Mouse (Mus musculus) myocyte (in vitro differentiated cells): Measurements from ENCODE around the gene Efna2. TPM values are rescaled to one million over a fixed set of nuclear protein-coding genes. Genes with fewer than 3 reads are reported as not detected.
A peak's percentile ranks its signal among the peaks of the same experiment; 100 is the strongest.
"Not testable (repeated sequence)": the region's sequence is repeated elsewhere in the genome, so short reads cannot be mapped to it uniquely, and the experiment has no call there.

Experiments used
- H3K27me3 ChIP-seq: one replicate; pipeline ENCODE4 v1.6.1; 2011; ENCODE audit not compliant: control insufficient read depth, insufficient read depth, insufficient read length
- H3K36me3 ChIP-seq: one replicate; pipeline ENCODE4 v1.6.1; 2011; ENCODE audit not compliant: control insufficient read depth, insufficient read depth
- H3K4me2 ChIP-seq: one replicate; pipeline ENCODE4 v1.6.1; 2011; ENCODE audit warnings: low read depth, control low read depth
- H3K4me3 ChIP-seq: one replicate; pipeline ENCODE4 v1.5.1; 2011; ENCODE audit warnings: mild to moderate bottlenecking, control low read depth, moderate library complexity
- H3K79me2 ChIP-seq: one replicate; pipeline ENCODE4 v1.6.1; 2011; ENCODE audit not compliant: control insufficient read depth, insufficient read depth
- H3ac ChIP-seq: one replicate; pipeline ENCODE4 v1.6.1; 2011; ENCODE audit not compliant: control insufficient read depth, insufficient read length
- CEBPB ChIP-seq: IDR thresholded peaks from 2 replicates; pipeline ENCODE4 v1.6.1; 2011; ENCODE audit warnings: mild to moderate bottlenecking, moderate library complexity; ENCODE audit not compliant: poor library complexity, insufficient read depth, severe bottlenecking
- E2F4 ChIP-seq: IDR thresholded peaks from one replicate; pipeline ENCODE4 v1.6.1; 2011; ENCODE audit warnings: mild to moderate bottlenecking, control low read depth, moderate library complexity; ENCODE audit not compliant: insufficient read depth
- MAX ChIP-seq: IDR thresholded peaks from one replicate; pipeline ENCODE4 v1.6.1; 2011; ENCODE audit warnings: low read depth, mild to moderate bottlenecking, control low read depth
- MYOD1 ChIP-seq, 3 experiments: IDR thresholded peaks; one replicate each; pipeline ENCODE4 v1.6.1; 2011; ENCODE audit warnings: control low read depth in 2 of 3, low read depth in 2 of 3, mild to moderate bottlenecking in 2 of 3, moderate library complexity in 1 of 3; ENCODE audit not compliant: insufficient read length in 2 of 3, control insufficient read depth in 1 of 3
- MYOG ChIP-seq, 3 experiments: IDR thresholded peaks; one replicate each; pipeline ENCODE4 v1.6.1; 2011; ENCODE audit warnings: control low read depth in 2 of 3, low read depth in 2 of 3, mild to moderate bottlenecking in 2 of 3; ENCODE audit not compliant: insufficient read length in 2 of 3, control insufficient read depth in 1 of 3, insufficient read depth in 1 of 3
- POLR2A ChIP-seq: IDR thresholded peaks from one replicate; pipeline ENCODE4 v1.6.1; 2011; ENCODE audit warnings: low read depth, mild to moderate bottlenecking, control low read depth, moderate library complexity; ENCODE audit not compliant: insufficient read length
- POLR2AphosphoS2 ChIP-seq: IDR thresholded peaks from one replicate; pipeline ENCODE4 v1.6.1; 2011; ENCODE audit warnings: low read depth, control low read depth; ENCODE audit not compliant: insufficient read length
- REST ChIP-seq: IDR thresholded peaks from one replicate; pipeline ENCODE4 v1.6.1; 2011; ENCODE audit warnings: mild to moderate bottlenecking, control low read depth, moderate library complexity; ENCODE audit not compliant: insufficient read depth, insufficient read length
- SRF ChIP-seq: IDR thresholded peaks from one replicate; pipeline ENCODE4 v1.6.1; 2011; ENCODE audit warnings: low read depth; ENCODE audit not compliant: control insufficient read depth, insufficient read length
- TCF12 ChIP-seq: IDR thresholded peaks from one replicate; pipeline ENCODE4 v1.6.1; 2011; ENCODE audit warnings: mild to moderate bottlenecking, control low read depth; ENCODE audit not compliant: poor library complexity, insufficient read depth, severe bottlenecking
- TCF3 ChIP-seq: IDR thresholded peaks from one replicate; pipeline ENCODE4 v1.6.1; 2011; ENCODE audit warnings: low read depth, control low read depth; ENCODE audit not compliant: insufficient read length
- USF1 ChIP-seq: IDR thresholded peaks from one replicate; pipeline ENCODE4 v1.6.1; 2011; ENCODE audit warnings: low read depth, mild to moderate bottlenecking, control low read depth, moderate library complexity
- polyA plus RNA-seq: library from polyadenylated mRNA; unstranded; fragments of >200 nt; fragmentation: generic; extraction: Trizol; gene quantifications from one replicate; pipeline ENCODE4 v1.2.1, GENCODE M21; 2012; ENCODE audit warnings: missing spikeins

Gene Efna2
- polyA plus RNA-seq, 1 experiment, result 3.6 TPM

GRCm38 (mm10) chr10:80220676-80221075 lies 41.4 kb downstream of the Efna2 start:
- no peak overlapping the region for H3K4me3 ChIP-seq
- H3K27me3 ChIP-seq, result no peaks in the 10 kb centered on the region
- no peaks in the 10 kb centered on the region for H3K79me2 ChIP-seq
- no peaks in the 10 kb centered on the region for H3K36me3 ChIP-seq
- TF ChIP-seq MYOD1 (IDR thresholded peaks at IDR 0.05; ENCODE audit: control insufficient read depth in 1 of 3, insufficient read length in 2 of 3, low read depth in 2 of 3), result no peak
- TF ChIP-seq MAX, result no peak
- no peak for TF ChIP-seq POLR2AphosphoS2
- no peak for TF ChIP-seq USF1
- TF ChIP-seq TCF12, result no peak
- no peak for TF ChIP-seq REST
- TF ChIP-seq CEBPB, result no peak
- no peak overlapping the region for H3ac ChIP-seq
- H3K4me2 ChIP-seq, result no peak overlapping the region

- not testable (repeated sequence) for H3K36me3 ChIP-seq, H3K27me3 ChIP-seq, H3K4me2 ChIP-seq, H3K4me3 ChIP-seq, H3ac ChIP-seq
- peaks cover 12% of the 10 kb centered on the region for H3K79me2 ChIP-seq
Observed at GRCm38 (mm10) chr10:80223137-80223536, 43.9 kb downstream of the Efna2 start.

- Histone ChIP-seq H3K79me2 (peaks cover 21% of the 10 kb centered on the region), H3K4me2 (peak overlapping the region; percentile 91), H3K27me3 (no peaks in the 10 kb centered on the region), H3K36me3 (peaks cover 13% of the 10 kb centered on the region), H3ac (peak overlapping the region; percentile 14), H3K4me3 (peak overlapping the region; percentile 33)
- TF ChIP-seq CEBPB, result no peak
- no peak for TF ChIP-seq USF1
- no peak for TF ChIP-seq TCF3
- TF ChIP-seq MYOG (IDR thresholded peaks at IDR 0.05; ENCODE audit: control insufficient read depth in 1 of 3, insufficient read depth in 1 of 3, insufficient read length in 2 of 3, low read depth in 2 of 3), result no peak
- no peak for TF ChIP-seq TCF12
- TF ChIP-seq REST, result no peak
- TF ChIP-seq MYOD1 (IDR thresholded peaks at IDR 0.05; ENCODE audit: control insufficient read depth in 1 of 3, insufficient read length in 2 of 3, low read depth in 2 of 3), result no peak
- no peak for TF ChIP-seq MAX
- TF ChIP-seq SRF, result no peak
- no peak for TF ChIP-seq POLR2AphosphoS2
- no peak for TF ChIP-seq POLR2A
- TF ChIP-seq E2F4, result no peak
Observed at GRCm38 (mm10) chr10:80226071-80226415, 46.8 kb downstream of the Efna2 start.

- Histone ChIP-seq H3K79me2 (peaks cover 21% of the 10 kb centered on the region), H3K4me2 (peak within 1 kb of the TSS; percentile 98), H3K27me3 (no peaks in the 10 kb centered on the region), H3K4me3 (peak within 1 kb of the TSS; percentile 33), H3K36me3 (peaks cover 14% of the 10 kb centered on the region), H3ac (peak within 1 kb of the TSS; percentile 14)
- TF ChIP-seq MYOG (IDR thresholded peaks at IDR 0.05; ENCODE audit: control insufficient read depth in 1 of 3, insufficient read depth in 1 of 3, insufficient read length in 2 of 3, low read depth in 2 of 3), result peak in 1 of 3 experiments; percentile 2
- TF ChIP-seq MYOD1 (IDR thresholded peaks at IDR 0.05; ENCODE audit: control insufficient read depth in 1 of 3, insufficient read length in 2 of 3, low read depth in 2 of 3), result peak in 1 of 3 experiments; percentile 6
- peak; percentile 75 for TF ChIP-seq POLR2A
- no peak for TF ChIP-seq REST
- TF ChIP-seq TCF3, result peak; percentile 3
- TF ChIP-seq MAX, result no peak
- peak; percentile 82 for TF ChIP-seq POLR2AphosphoS2
- no peak for TF ChIP-seq E2F4
- TF ChIP-seq USF1, result no peak
- peak; percentile 39 for TF ChIP-seq SRF
- TF ChIP-seq TCF12, result no peak
- no peak for TF ChIP-seq CEBPB
Observed at GRCm38 (mm10) chr10:80226416-80227165, 47.3 kb downstream of the Efna2 start, which contains the start of gene Mum1. TSS of gene Mum1 (plus strand) at chr10:80226434.

- TF ChIP-seq E2F4 (no peak), MAX (no peak), MYOD1 (IDR thresholded peaks at IDR 0.05; ENCODE audit: control insufficient read depth in 1 of 3, insufficient read length in 2 of 3, low read depth in 2 of 3) (no peak), TCF12 (no peak), POLR2AphosphoS2 (no peak), USF1 (no peak), TCF3 (no peak), REST (no peak), SRF (no peak), MYOG (IDR thresholded peaks at IDR 0.05; ENCODE audit: control insufficient read depth in 1 of 3, insufficient read depth in 1 of 3, insufficient read length in 2 of 3, low read depth in 2 of 3) (no peak), CEBPB (no peak), POLR2A (no peak)
- H3K36me3 ChIP-seq, result peaks cover 14% of the 10 kb centered on the region
Observed at GRCm38 (mm10) chr10:80227166-80227539, 47.9 kb downstream of the Efna2 start.

More at GRCm38 (mm10) chr10:80227166-80227539, 47.9 kb downstream of the Efna2 start:
- Histone ChIP-seq H3K79me2 (peaks cover 21% of the 10 kb centered on the region), H3K27me3 (no peaks in the 10 kb centered on the region), H3K4me3 (peak overlapping the region; percentile 33), H3ac (peak overlapping the region; percentile 14), H3K4me2 (peak overlapping the region; percentile 98)
